Mouse (Mus musculus) lung, postnatal 36 days (tissue): Measurements from ENCODE around the gene Sec23b.

Experiments used
- DNase-seq: peaks from one replicate; pipeline ENCODE4 v3.0.0; 2022; ENCODE audit warnings: mixed read lengths

Gene Sec23b

GRCm38 (mm10) chr2:144555820-144556552, at the start of gene Sec23b:
Gene Sec23b (plus strand): TSS chr2:144556229.
- peak; percentile 99 for DNase-seq

- no peak for DNase-seq
These were observed 41.4 kb upstream of the Sec23b start for GRCm38 (mm10) chr2:144514619-144515018.

- DNase-seq, result no peak
These were observed 36.3 kb upstream of the Sec23b start for GRCm38 (mm10) chr2:144519772-144520171.

GRCm38 (mm10) chr2:144525856-144526255, 30.2 kb upstream of the Sec23b start:
- no peak for DNase-seq

GRCm38 (mm10) chr2:144526981-144527820, 28.8 kb upstream of the Sec23b start, which contains the start of the genes Dzank1 and Polr3f:
Gene Dzank1 (minus strand): TSS chr2:144527414.
Gene Polr3f (plus strand): TSS chr2:144527718.
- peak; percentile 99 for DNase-seq

GRCm38 (mm10) chr2:144527821-144528174, 28.2 kb upstream of the Sec23b start:
- no peak for DNase-seq

- DNase-seq, result no peak
These were observed 18.9 kb upstream of the Sec23b start for GRCm38 (mm10) chr2:144537123-144537522.

- DNase-seq, result no peak
These were observed 14.8 kb upstream of the Sec23b start for GRCm38 (mm10) chr2:144541246-144541645.

- no peak for DNase-seq
These were observed 12.4 kb upstream of the Sec23b start for GRCm38 (mm10) chr2:144543670-144544069.

- DNase-seq, result peak; percentile 33
These were observed 11.4 kb upstream of the Sec23b start for GRCm38 (mm10) chr2:144544630-144545029.

GRCm38 (mm10) chr2:144545061-144545460, 11.0 kb upstream of the Sec23b start:
- no peak for DNase-seq

GRCm38 (mm10) chr2:144545481-144545880, 10.5 kb upstream of the Sec23b start:
- no peak for DNase-seq

- no peak for DNase-seq
These were observed 8.5 kb upstream of the Sec23b start for GRCm38 (mm10) chr2:144547559-144547958.

GRCm38 (mm10) chr2:144550529-144550928, 5.5 kb upstream of the Sec23b start, which contains the start of gene Rbbp9:
Gene Rbbp9 (minus strand): TSS chr2:144550869.
- DNase-seq, result peak; percentile 71

- no peak for DNase-seq
These were observed 2.1 kb upstream of the Sec23b start for GRCm38 (mm10) chr2:144553905-144554304.

- DNase-seq, result no peak
These were observed 676 bp upstream of the Sec23b start for GRCm38 (mm10) chr2:144555286-144555819.

GRCm38 (mm10) chr2:144588723-144589122, 32.7 kb downstream of the Sec23b start:
- no peak for DNase-seq

- DNase-seq, result peak; percentile 3
These were observed 37.0 kb downstream of the Sec23b start for GRCm38 (mm10) chr2:144593036-144593435.

- DNase-seq, result peak; percentile 91
These were observed 38.1 kb downstream of the Sec23b start, which contains the start of gene Smim26 for GRCm38 (mm10) chr2:144593951-144594651. Gene Smim26 (plus strand): TSS chr2:144594054.

GRCm38 (mm10) chr2:144598006-144598405, 42.0 kb downstream of the Sec23b start:
- DNase-seq, result no peak

GRCm38 (mm10) chr2:144599831-144600687, 44.0 kb downstream of the Sec23b start, which contains the start of gene Dtd1:
Gene Dtd1 (plus strand): TSS chr2:144599897.
- DNase-seq, result peak; percentile 96

GRCm38 (mm10) chr2:144601576-144601975, 45.5 kb downstream of the Sec23b start:
- DNase-seq, result no peak
